In the genomic region with DNA sequence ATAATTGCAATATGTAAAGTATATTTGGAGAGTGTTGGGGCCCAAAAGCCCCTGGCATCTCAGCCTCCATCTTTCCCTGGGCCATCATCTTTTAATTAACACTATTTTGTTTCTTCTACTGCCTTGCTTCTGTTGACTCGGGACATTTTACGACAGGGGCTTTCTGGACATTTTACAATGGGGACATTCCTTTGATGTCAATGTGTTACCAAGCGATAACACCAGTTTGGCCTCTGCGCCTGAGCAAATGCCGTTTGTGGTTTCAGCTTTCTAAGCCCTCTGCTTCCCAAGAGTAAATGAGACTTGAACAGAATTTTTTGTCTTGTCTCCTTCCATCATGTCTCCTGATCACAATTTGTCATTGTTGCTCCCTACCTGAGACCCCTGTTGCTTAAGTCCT, we compare ENCODE assay signal across 22 mouse cellular contexts. TPM values are rescaled to one million over a fixed set of nuclear protein-coding genes. Genes with fewer than 3 reads are reported as not detected.
"Had no signal": no experiment of that assay in that cellular context is flagged by ENCODE, and none has a peak within 500 bp of the region (broad histone marks: within the 10 kb centered on the region; RNA-seq: fewer than 3 reads in every experiment).

No protein-coding gene starts in this region.

- DNase-seq: kidney, adult 8-10 months; kidney, postnatal 36 days; lung, embryonic 14.5 days; lung, postnatal 10 days; lung, postnatal 4 days; midbrain, embryonic 14.5 days; right cerebral cortex, postnatal 4 days; spleen, adult 18-20 months; thymus, adult 18-20 months; thymus, postnatal 14 days had no signal

- H3K27ac ChIP-seq: kidney, postnatal 0 days; layer of hippocampus, adult 2 months; limb, embryonic 12.5 days; midbrain, embryonic 10.5 days; neural tube, embryonic 12.5 days had no signal

- H3K4me3 ChIP-seq: layer of hippocampus, adult 2 months; limb, embryonic 12.5 days; midbrain, embryonic 10.5 days; myocyte; neural tube, embryonic 12.5 days had no signal

- H3K9ac ChIP-seq: limb, embryonic 12.5 days; lung, embryonic 14.5 days; neural tube, embryonic 12.5 days had no signal

- H3K4me2 ChIP-seq: limb, embryonic 12.5 days; lung, embryonic 14.5 days; neural tube, embryonic 12.5 days had no signal

- H3K27me3 ChIP-seq: limb, embryonic 12.5 days; neural tube, embryonic 12.5 days had no signal

- H3K4me1 ChIP-seq: limb, embryonic 12.5 days; midbrain, embryonic 10.5 days; neural tube, embryonic 12.5 days had no signal

- H3K9me3 ChIP-seq: limb, embryonic 12.5 days; midbrain, embryonic 10.5 days; neural tube, embryonic 12.5 days had no signal

- ATAC-seq: intestine, postnatal 0 days had no signal

- H3K36me3 ChIP-seq: limb, embryonic 12.5 days; midbrain, embryonic 10.5 days; neural tube, embryonic 12.5 days had no signal

RNA-seq across cellular contexts. Expression of gene Akr1d1, which starts 46.7 kb away (rescaled TPM):
- total RNA-seq: layer of hippocampus, adult 2 months; layer of hippocampus, postnatal 10 days; left cerebral cortex, postnatal 36 days; megakaryocyte, adult 5-6 weeks; neutrophil, adult 5-6 weeks had no signal
- polyA plus RNA-seq: limb, embryonic 12.5 days; lung, embryonic 14.5 days; midbrain, embryonic 10.5 days; midbrain, embryonic 14.5 days; myocyte; neural tube, embryonic 12.5 days; stomach, embryonic 14.5 days had no signal
